Mouse (Mus musculus) neural tube, embryonic 13.5 days (tissue): ENCODE results near the gene Slc1a4. TPM values are rescaled to one million over a fixed set of nuclear protein-coding genes. Genes with fewer than 3 reads are reported as not detected.

Experiments used
- ATAC-seq: fragments of 200-750 bp; cut with Nextera tagmentation; 2 replicates; pipeline ENCODE4 v1.8.0; 2017; ENCODE audit warnings: low read depth, mild to moderate bottlenecking, moderate TSS enrichment, moderate library complexity
- H3K27ac ChIP-seq: fragments of 300-500 bp; sonication (generic); replicated peaks from 2 replicates; pipeline ENCODE4 v1.5.1; 2015; ENCODE audit warnings: moderate library complexity, mild to moderate bottlenecking, inconsistent platforms
- H3K27me3 ChIP-seq: fragments of 300-500 bp; sonication (generic); 2 replicates; pipeline ENCODE4 v1.6.1; 2015; ENCODE audit warnings: mild to moderate bottlenecking, inconsistent platforms
- H3K36me3 ChIP-seq: fragments of 300-500 bp; sonication (generic); 2 replicates; pipeline ENCODE4 v1.6.1; 2015; ENCODE audit warnings: mild to moderate bottlenecking, inconsistent platforms
- H3K4me1 ChIP-seq: fragments of 300-500 bp; sonication (generic); replicated peaks from 2 replicates; pipeline ENCODE4 v1.6.1; 2015; ENCODE audit warnings: inconsistent platforms
- H3K4me2 ChIP-seq: fragments of 300-500 bp; sonication (generic); 2 replicates; pipeline ENCODE4 v1.6.1; 2015; ENCODE audit warnings: inconsistent platforms, mild to moderate bottlenecking, moderate library complexity
- H3K4me3 ChIP-seq: fragments of 300-500 bp; sonication (generic); 2 replicates; pipeline ENCODE4 v1.5.1; 2015; ENCODE audit warnings: mild to moderate bottlenecking, inconsistent platforms
- H3K9ac ChIP-seq: fragments of 300-500 bp; sonication (generic); 2 replicates; pipeline ENCODE4 v1.6.1; 2015; ENCODE audit warnings: moderate library complexity, mild to moderate bottlenecking, inconsistent platforms
- H3K9me3 ChIP-seq: fragments of 300-500 bp; sonication (generic); 2 replicates; pipeline ENCODE4 v1.6.1; 2016; ENCODE audit warnings: inconsistent platforms
- WGBS: fragments of 180-500 bp; shearing (Covaris S2); methylation state at CpG from one replicate; pipeline ENCODE4 v1.1.7; 2015; 5-methylcytosine and 5-hydroxymethylcytosine counted together
- polyA plus RNA-seq: library from polyadenylated mRNA; unstranded; fragments of >200 nt; fragmentation: Nextera tagmentation; extraction: Ambion mirVana; gene quantifications from 2 replicates; pipeline ENCODE4 v1.2.1, GENCODE M21; 2015

Gene Slc1a4
- polyA plus RNA-seq, 1 experiment from 2014 or later = 41.2 TPM

DNA sequence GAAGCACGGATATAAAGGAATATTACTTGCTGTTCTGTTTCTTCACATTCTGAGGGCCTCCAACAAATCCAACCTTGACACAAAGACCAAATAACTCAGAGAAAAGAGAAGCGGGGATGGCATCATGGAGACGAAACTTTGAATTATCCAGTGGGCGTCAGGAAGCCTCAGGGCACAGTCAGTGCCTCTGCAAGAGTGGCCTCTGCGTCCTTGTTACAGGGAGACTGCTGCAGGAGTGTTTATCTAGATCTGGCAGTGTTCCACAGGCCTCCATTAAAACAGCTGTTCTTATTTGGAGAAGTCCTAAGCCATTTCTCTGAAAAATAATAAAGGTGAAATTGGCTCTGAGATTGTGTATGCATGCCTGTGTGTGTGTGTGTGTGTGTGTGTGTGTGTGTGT, 51.5 kb downstream of the Slc1a4 start:
- WGBS = 74% methylated on average over 5 of the region's 5 CpGs
- H3K36me3 ChIP-seq = no peaks in the 10 kb centered on the region

DNA sequence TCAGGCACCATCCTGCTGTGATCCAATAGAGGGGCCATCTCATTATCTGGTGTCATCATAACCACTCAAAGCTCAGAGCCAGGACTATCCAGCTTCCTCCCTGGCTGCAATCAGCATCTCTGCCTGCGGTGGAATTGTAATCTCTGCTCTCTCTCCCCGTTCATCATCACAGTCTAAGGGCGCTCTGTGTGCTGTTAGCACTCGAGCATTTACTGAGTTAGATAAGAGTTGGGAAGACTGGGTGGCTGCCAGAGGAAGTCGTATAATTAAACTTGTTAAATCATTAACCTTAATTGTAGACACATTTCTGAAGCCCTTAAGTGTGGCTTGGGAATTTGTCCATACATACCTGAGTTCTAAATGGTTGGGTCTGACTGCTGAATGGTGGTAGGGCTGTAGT, 53.8 kb downstream of the Slc1a4 start:
- Histone ChIP-seq H3K9ac (no peak overlapping the region), H3K4me3 (no peak overlapping the region), H3K27ac (no peak overlapping the region), H3K9me3 (no peaks in the 10 kb centered on the region), H3K4me2 (no peak overlapping the region), H3K27me3 (no peaks in the 10 kb centered on the region), H3K36me3 (no peaks in the 10 kb centered on the region), H3K4me1 (no peaks in the 10 kb centered on the region)
- 59% methylated on average over 5 of the region's 5 CpGs for WGBS
- no peak for ATAC-seq

More for the DNA sequence above, 51.5 kb downstream of the Slc1a4 start:
- Histone ChIP-seq H3K4me3 (no peak overlapping the region), H3K4me1 (no peaks in the 10 kb centered on the region), H3K4me2 (no peak overlapping the region), H3K9ac (no peak overlapping the region), H3K27ac (no peak overlapping the region), H3K9me3 (no peaks in the 10 kb centered on the region), H3K27me3 (no peaks in the 10 kb centered on the region)
- ATAC-seq = no peak

DNA sequence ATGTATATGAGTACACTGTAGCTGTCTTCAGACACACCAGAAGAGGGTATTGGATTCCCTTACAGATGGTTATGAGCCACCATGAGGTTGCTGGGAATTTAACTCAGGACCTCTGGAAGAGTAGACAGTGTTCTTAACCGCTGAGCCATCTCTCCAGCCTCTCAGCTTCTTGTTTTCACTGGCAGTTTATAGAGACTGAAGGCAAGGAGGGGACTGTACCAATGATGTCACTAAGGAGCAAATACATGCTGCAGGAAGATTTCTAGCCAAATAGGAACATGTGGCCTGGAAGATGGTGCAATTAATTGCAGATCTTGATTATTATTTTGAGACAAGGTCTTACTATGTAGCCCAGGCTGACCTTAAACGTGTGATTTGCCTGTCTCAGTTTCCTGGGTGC, 55.4 kb downstream of the Slc1a4 start:
- Histone ChIP-seq H3K4me1 (no peaks in the 10 kb centered on the region), H3K9me3 (no peaks in the 10 kb centered on the region), H3K9ac (no peak overlapping the region), H3K4me2 (no peak overlapping the region), H3K36me3 (no peaks in the 10 kb centered on the region), H3K4me3 (no peak overlapping the region), H3K27me3 (no peaks in the 10 kb centered on the region), H3K27ac (no peak overlapping the region)
- no peak for ATAC-seq
- 66% methylated on average over 2 of the region's 2 CpGs for WGBS

DNA sequence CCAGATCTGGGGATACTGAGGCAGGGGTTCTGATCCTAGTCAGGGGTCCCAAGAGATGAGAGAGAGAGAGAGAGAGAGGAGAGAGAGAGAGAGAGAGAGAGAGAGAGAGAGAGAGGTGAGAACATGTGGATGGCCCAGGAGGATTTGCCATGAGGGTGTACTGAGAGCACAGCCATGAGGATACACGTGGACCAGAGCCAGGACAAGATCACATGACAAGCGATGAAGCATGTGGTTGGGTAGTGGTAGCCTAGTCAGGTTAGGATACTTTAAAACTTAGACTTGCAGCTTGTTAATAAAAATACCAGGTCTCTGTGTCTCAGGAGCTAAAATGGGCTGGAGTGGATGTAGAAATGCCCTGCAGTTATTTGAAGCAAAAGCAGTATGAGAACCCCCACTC, 56.5 kb downstream of the Slc1a4 start:
- H3K9ac ChIP-seq = no peak overlapping the region
- H3K4me3 ChIP-seq = no peak overlapping the region
- H3K4me2 ChIP-seq = no peak overlapping the region
- H3K9me3 ChIP-seq = no peaks in the 10 kb centered on the region
- H3K27me3 ChIP-seq = no peaks in the 10 kb centered on the region
- no peaks in the 10 kb centered on the region for H3K36me3 ChIP-seq
- H3K4me1 ChIP-seq = no peaks in the 10 kb centered on the region
- no peak for ATAC-seq
- no peak overlapping the region for H3K27ac ChIP-seq
- 71% methylated on average over 2 of the region's 2 CpGs for WGBS

DNA sequence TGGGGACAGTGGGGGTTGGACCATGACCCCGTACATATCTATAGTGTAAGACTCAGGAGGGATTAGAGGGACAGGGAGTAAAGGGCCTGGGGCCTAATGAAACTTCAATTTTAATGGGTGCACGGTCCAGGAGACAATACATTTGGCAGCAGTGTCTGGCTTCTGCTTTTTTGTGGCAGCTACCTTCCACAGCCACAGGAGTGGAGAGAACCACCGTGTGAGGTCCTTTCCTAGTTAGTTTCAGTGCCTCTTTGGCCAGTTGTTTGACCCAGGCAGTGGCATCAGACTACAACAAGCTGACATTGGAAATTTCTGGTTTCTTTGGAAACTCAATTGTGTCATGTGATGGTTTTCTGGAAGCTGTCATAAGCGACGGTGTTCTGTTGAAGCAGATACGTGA, 62.6 kb downstream of the Slc1a4 start:
- Histone ChIP-seq H3K36me3 (no peaks in the 10 kb centered on the region), H3K27ac (no peak overlapping the region), H3K4me1 (no peaks in the 10 kb centered on the region), H3K27me3 (no peaks in the 10 kb centered on the region), H3K4me2 (no peak overlapping the region), H3K9me3 (no peaks in the 10 kb centered on the region), H3K9ac (no peak overlapping the region), H3K4me3 (no peak overlapping the region)
- 86% methylated on average over 6 of the region's 6 CpGs for WGBS
- ATAC-seq = no peak

DNA sequence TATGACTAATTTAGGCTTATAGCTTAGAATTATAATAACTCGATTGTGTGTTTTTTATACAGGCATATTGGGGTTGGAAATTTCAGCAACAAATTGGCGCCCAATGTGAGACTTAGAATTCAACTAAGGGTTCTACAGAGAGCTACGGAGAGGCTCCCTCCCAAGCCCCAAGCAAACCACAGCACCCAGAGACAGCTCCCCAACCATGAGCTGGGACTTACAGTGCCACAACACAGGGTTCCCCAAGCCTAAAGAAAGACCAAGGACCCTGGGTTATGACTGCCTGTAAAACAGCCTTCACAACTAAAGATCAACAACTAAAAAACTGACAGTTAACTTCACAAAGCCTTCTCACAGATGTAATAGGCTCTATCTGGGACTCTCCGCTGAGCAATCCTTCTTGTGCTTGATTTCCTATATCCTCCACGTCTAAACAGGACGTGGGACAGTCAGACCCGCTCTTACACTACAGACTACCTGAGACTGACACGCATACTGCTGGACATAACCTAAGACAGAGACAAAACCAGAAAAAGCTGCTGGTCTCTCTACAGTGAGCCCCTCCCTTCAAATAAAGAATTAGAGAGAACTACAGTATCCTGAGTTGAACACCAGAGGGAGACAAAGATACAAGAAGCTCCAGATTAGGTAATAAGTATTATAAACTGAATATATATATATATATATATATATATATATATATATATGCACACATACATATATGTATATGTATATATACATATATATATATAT, 69.7 kb downstream of the Slc1a4 start:
- Histone ChIP-seq H3K4me3 (no peak overlapping the region), H3K4me1 (no peaks in the 10 kb centered on the region), H3K9ac (no peak overlapping the region), H3K9me3 (no peaks in the 10 kb centered on the region), H3K27ac (no peak overlapping the region), H3K27me3 (no peaks in the 10 kb centered on the region), H3K36me3 (no peaks in the 10 kb centered on the region), H3K4me2 (no peak overlapping the region)
- 0 out of 2 replicates have a peak, but pooled peaks have one; percentile 56 for ATAC-seq
- 57% methylated on average over 8 of the region's 8 CpGs for WGBS

DNA sequence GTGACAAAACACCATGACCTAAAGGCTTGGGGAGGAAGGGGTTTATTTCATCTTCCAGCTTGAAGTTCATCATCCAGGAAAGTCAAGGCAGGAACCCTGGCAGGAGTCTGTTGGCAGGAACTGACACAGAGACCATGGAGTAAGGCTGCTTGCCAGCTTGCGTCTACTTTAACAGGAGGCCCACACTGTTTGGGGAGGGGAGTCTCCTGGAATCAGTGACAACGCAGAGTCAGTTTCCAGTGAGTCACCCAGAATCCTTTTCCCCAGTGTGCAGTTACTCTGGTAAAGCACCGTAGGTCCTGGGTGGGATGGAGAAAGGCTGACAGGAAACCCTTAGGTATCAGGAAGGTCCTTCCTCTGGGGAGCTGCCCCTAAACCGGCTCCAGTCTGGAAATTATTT, 77.7 kb downstream of the Slc1a4 start:
- no peak overlapping the region for H3K9ac ChIP-seq

DNA sequence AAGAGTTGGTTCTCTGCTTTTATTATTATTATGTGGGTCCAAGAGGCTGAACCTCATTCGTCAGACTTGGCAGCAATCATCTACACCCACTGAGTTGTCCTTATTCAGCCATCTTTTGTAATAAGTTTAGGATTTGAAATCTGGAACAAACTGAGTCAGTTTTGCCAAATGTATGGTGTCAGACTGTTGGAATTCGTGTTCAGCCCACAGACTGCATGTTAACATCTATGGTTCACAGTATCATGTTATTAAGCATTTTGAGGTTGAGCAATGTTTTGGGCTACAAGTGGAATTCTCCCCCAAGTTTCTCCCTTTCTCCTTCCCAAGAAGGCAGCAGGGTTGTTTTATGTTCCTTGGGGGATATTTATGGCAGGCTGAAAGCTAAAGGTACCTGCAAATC, 79.4 kb downstream of the Slc1a4 start:
- H3K4me2 ChIP-seq = no peak overlapping the region
- H3K27me3 ChIP-seq = no peaks in the 10 kb centered on the region
- no peak overlapping the region for H3K27ac ChIP-seq
- H3K9me3 ChIP-seq = no peaks in the 10 kb centered on the region
- H3K9ac ChIP-seq = no peak overlapping the region
- ATAC-seq = no peak
- WGBS = 85% methylated on average over 2 of the region's 2 CpGs
- H3K4me1 ChIP-seq = peaks cover 16% of the 10 kb centered on the region
- H3K36me3 ChIP-seq = no peaks in the 10 kb centered on the region
- no peak overlapping the region for H3K4me3 ChIP-seq

More for the DNA sequence above, 77.7 kb downstream of the Slc1a4 start:
- 83% methylated on average over 4 of the region's 4 CpGs for WGBS
- Histone ChIP-seq H3K27me3 (no peaks in the 10 kb centered on the region), H3K27ac (no peak overlapping the region), H3K4me1 (peaks cover 9% of the 10 kb centered on the region), H3K4me3 (no peak overlapping the region), H3K9me3 (no peaks in the 10 kb centered on the region), H3K36me3 (no peaks in the 10 kb centered on the region), H3K4me2 (no peak overlapping the region)
- no peak for ATAC-seq

Other genes starting within 250 kb of the Slc1a4 start
- gene Actr2, start 219.8 kb downstream of the Slc1a4 start, polyA plus RNA-seq = 159 and 177 TPM in 2 replicates
- 315 and 339 TPM in 2 replicates for gene Rab1a, start 131.3 kb downstream of the Slc1a4 start, polyA plus RNA-seq
- gene Cep68, start 83.3 kb downstream of the Slc1a4 start, polyA plus RNA-seq = 28.4 and 29.3 TPM in 2 replicates
- gene Sertad2, start 210.5 kb upstream of the Slc1a4 start, polyA plus RNA-seq = 28.3 and 29.8 TPM in 2 replicates